Mouse (Mus musculus): ENCODE results near the gene Aebp1.
A peak's percentile ranks its signal among the peaks of the same experiment; 100 is the strongest.
"Not testable (repeated sequence)": the region's sequence is repeated elsewhere in the genome, so short reads cannot be mapped to it uniquely, and the experiment has no call there.

The Aebp1 gene

DNA sequence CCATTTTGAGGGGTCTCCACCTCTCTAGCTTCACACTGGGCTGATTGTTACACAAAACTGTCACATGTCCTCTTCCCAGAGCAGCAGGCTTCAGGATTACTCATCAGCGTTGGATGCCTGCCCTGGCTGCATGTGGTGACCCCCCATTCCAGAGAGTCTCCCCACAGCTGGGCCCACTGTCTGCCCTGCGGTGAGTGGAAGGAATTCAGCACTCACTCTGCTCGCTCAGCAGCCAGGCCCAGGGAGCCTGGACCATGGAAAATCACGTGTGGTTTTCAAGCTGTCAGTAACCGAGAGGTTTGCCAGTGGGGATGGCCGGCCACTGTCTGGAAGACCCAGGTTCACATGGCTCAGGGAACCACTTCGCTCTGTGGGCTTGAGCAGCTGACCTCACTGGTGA, 5.8 kb upstream of the Aebp1 start:
- DNase-seq (ENCODE audit: low read depth in 1 of 2, low spot score in 2 of 2), result no peak

DNA sequence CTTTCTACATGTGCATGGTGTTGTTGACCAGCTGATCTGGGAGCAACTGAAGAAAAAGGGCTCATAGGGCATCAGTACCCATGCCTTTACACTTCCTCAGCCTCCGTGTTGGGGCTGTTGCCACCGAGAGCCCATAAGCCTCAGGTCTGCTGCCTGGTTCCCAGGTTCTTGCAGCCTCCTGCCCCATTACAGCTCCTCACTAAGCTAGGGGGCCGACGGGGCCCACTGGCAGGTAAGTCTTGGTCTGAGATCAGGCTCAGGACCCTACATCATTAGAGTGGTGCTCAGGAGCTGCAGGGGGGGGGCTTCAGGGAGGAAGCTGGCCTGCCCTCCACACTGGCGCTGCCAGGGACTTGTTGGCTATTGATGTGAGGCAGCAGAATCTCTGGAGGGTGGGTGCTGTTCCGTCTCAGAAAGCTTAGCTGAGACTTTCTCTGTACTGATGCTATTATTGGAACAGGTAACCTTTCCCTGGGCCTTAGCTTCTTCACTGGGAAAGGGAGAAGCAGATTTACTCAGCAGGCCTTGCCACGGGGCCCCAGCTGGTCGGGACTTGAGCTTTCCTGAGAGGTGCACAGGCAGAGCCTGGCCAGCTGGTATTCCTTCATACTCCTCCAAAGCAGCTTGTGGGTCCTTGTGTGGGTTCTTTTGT, 5.1 kb upstream of the Aebp1 start:
- DNase-seq (ENCODE audit: low read depth in 1 of 2, low spot score in 2 of 2), result no peak

GRCm38 (mm10) chr11:5858723-5859122, 3.0 kb upstream of the Aebp1 start:
- no peak for DNase-seq (ENCODE audit: low read depth in 1 of 2, low spot score in 2 of 2)

DNA sequence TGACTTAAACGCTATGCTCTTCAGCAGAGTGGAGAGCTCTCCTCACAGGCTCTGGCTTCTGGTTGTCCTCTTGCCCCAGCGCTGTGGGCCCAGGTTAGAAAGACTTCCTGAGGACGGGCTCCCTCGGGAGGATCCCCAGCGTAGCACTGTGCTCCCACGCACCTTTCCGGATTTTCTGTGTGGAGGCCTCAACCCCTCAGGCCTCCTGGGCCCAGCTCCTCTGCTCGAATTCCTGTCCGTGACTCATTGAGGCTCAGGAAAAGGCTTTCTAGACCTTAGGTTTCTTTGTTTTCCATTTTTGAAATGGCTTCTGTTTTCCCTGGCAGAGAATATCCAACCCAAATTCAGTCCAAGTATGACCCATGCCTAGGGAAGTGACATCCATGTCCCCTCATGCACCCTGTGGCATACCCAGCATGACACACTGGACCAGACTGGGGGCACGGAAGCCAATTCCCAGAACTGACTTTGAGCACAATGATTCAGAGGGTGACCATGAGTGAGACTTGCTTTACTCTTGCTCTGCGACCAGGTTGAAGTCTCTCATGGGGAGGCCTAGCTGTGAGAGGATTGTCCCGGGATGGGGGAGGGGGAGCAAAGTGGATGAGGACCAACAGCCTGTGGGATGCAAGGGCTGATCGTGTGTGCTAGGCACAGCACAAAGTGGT, 1.7 kb upstream of the Aebp1 start:
- DNase-seq (ENCODE audit: low read depth in 1 of 2, low spot score in 2 of 2), result no peak

DNA sequence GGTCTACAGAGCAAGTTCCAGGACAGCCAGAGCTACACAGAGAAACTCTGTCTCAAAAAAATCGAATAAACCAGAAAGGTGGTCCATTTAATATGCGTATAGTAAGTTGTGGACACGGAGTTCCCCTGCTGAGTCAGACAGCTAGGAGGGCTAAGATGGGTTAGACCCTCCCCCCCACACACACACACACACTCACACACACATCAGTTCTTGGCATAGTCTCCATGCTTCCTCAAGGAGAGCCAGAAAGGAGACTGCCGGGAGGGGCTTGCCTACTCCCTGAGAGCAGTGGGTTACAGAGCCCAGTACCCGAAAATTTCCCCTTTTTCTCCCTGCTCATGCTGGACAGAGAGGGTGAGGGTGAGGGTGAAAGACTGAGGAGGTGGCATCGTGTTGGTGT, 1.1 kb upstream of the Aebp1 start:
- DNase-seq (ENCODE audit: low read depth in 1 of 2, low spot score in 2 of 2), result no peak

DNA sequence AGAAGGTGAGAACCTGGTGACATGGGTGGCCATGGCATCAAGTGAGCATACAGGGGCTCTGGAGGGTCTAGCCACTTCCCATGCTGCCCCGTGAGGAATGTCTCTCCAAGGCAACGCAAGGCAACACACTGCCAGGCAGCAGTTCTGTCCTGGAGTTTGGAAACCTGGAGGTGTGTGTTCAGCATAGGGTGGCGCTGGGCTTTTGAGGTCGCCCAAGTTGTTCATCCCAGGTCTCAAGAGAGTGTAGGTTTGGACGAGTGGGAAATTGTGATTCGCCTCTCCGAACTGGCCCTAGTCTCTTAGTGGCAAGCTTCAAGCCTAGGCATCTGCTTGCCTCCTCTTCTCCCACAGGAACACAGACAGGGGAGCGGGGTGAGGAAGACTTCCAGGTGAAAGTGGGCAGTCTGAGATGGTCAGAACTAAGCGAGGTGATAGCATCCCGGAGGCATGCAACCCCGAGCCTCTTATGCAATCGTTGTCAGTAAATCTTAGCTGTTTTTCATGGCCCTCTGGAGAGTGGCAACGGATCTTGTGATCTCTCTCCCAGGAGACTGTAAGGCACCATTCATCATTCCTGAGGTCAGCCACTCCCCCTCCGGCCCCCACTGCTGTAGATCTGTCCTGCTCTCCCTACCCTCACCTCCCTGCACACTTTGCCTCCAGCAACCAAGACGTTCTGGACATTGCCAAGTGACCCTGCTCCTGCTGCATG, 803 bp downstream of the Aebp1 start:
- DNase-seq (ENCODE audit: low read depth in 1 of 2, low spot score in 2 of 2), result no peak

- DNase-seq (ENCODE audit: low read depth in 1 of 2, low spot score in 2 of 2), result no peak
Measured at GRCm38 (mm10) chr11:5867196-5867595, 5.4 kb downstream of the Aebp1 start.

GRCm38 (mm10) chr11:5868324-5868723, 6.6 kb downstream of the Aebp1 start:
- no peak for DNase-seq (ENCODE audit: low read depth in 1 of 2, low spot score in 2 of 2)

DNA sequence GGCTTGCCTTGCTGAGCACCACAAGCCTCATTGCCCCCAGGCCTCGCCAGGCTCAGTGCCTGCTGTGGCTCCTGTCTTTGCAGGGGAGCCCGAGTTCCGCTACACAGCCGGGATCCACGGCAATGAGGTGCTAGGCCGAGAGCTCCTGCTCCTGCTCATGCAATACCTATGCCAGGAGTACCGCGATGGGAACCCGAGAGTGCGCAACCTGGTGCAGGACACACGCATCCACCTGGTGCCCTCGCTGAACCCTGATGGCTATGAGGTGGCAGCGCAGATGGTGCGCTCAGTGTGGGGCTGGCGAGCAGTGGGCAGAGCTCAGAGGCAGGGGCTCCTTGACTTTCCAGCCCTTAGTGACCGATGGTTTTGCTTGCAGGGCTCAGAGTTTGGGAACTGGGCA, 7.6 kb downstream of the Aebp1 start:
- no peak for DNase-seq (ENCODE audit: low read depth in 1 of 2, low spot score in 2 of 2)

- DNase-seq (ENCODE audit: low read depth in 1 of 2, low spot score in 2 of 2), result no peak
Measured at GRCm38 (mm10) chr11:5870069-5870468, 8.3 kb downstream of the Aebp1 start.

GRCm38 (mm10) chr11:5872707-5873106, 11.0 kb downstream of the Aebp1 start:
- no peak for DNase-seq (ENCODE audit: low read depth in 1 of 2, low spot score in 2 of 2)

- DNase-seq (ENCODE audit: low read depth in 1 of 2, low spot score in 2 of 2), result no peak
Measured at GRCm38 (mm10) chr11:5873192-5873591, 11.4 kb downstream of the Aebp1 start.

DNA sequence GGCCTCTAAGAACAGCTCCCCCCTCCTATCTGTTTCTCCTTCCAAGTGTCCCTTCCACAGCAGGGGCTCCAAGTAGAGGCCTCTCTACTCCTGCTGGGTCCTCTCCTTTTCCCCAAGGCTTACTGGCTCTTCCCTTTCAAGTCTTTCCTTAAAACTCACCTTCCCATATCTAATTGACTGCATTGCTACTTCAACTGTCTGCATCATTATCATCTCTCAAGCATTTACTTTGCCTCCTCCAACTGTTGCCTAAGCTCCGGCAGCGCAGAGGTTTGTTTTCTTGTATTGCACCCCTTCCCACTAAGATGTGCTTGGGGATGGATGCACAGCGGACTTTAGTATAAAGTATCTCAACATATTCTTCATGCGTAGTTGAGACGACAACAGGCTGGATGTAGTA, 15.7 kb downstream of the Aebp1 start:
- DNase-seq (ENCODE audit: low read depth in 1 of 2, low spot score in 2 of 2), result no peak

DNA sequence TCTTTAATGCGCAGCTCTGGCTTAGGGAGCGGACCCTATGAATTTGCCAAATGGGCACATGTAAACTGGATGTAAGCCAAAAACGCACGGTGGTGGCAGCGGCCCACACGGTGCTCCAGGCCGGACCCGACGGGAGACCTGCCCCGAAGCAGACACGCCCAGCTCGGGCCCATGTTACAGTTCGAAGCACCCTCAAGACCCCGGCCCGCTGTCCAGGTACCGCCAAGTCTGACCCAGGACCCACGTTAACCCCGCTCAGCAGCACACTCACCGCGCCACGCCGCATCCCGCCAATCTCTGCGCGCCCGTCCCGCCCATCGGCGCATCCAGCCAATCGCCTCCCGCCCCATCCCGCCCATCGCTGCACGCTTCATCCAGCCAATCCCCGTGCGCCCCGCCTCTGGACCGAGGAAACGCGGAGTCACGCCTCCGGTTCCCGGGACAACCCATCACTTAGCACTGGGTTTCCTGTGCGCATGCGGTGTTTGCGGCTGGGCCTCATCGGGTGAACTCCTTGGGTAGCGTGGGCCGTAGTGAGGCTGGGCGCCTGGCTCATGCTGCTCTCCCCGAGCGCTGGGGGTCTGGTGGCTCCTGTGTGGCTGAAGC, 16.3 kb downstream of the Aebp1 start, which contains the start of gene Pold2:
Gene Pold2 (minus strand): TSS at position 372 of the 606 bp plus-strand sequence.
- peak; percentile 85 to 90 for DNase-seq (ENCODE audit: low read depth in 1 of 2, low spot score in 2 of 2)

- DNase-seq (ENCODE audit: low read depth in 1 of 2, low spot score in 2 of 2), result no peak
Measured at GRCm38 (mm10) chr11:5878661-5879060, 16.9 kb downstream of the Aebp1 start.

GRCm38 (mm10) chr11:5879905-5880304, 18.2 kb downstream of the Aebp1 start:
- peak in 1 of 2 experiments; percentile 39 for DNase-seq (ENCODE audit: low read depth in 1 of 2, low spot score in 2 of 2)

DNA sequence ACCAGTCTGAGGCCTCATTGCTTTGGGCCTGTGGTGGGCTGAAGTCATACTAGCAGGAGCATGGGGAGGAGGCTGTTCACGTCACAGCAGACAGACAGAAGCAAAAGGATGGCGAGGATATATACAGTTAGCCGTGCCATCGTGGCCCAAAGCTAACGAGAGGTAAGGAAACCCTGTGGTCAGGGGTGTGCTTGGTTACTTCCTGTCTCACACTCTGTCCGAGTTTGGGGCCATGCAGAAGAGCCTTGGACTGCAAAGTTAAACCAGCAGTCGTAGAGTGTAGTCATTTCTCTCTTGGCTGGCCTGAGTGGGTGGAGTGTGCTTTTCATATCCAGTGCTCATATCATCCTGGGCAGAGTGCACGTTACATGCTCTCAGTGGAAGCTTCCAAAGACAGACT, 20.8 kb downstream of the Aebp1 start:
- DNase-seq (ENCODE audit: low read depth in 1 of 2, low spot score in 2 of 2), result no peak

- DNase-seq (ENCODE audit: low read depth in 1 of 2, low spot score in 2 of 2), result peak in 1 of 2 experiments; percentile 23
Measured at GRCm38 (mm10) chr11:5886187-5886586, 24.4 kb downstream of the Aebp1 start.

GRCm38 (mm10) chr11:5887250-5887649, 25.5 kb downstream of the Aebp1 start:
- DNase-seq (ENCODE audit: low read depth in 1 of 2, low spot score in 2 of 2), result no peak

DNA sequence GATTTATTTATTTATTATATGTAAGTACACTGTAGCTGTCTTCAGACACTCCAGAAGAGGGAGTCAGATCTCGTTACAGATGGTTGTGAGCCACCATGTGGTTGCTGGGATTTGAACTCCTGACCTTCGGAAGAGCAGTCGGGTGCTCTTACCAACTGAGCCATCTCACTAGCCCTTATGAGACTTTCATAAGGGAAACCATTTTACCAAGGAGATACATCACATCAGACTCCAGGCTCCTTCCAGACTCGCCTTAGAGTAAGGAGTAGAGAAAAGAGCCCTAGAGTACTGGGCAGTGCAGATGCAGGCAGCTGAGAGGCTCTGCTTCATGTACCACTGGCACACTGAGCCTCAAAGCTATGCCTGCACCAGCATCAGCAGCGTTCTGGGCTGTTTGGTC, 26.8 kb downstream of the Aebp1 start:
- DNase-seq (ENCODE audit: low read depth in 1 of 2, low spot score in 2 of 2), result not testable (repeated sequence)

GRCm38 (mm10) chr11:5892151-5892591, 30.4 kb downstream of the Aebp1 start:
- DNase-seq (ENCODE audit: low read depth in 1 of 2, low spot score in 2 of 2), result no peak

Data from monocyte, adult 2 months (primary cell).